Mouse (Mus musculus): ENCODE data around the gene Smad5.

DNA sequence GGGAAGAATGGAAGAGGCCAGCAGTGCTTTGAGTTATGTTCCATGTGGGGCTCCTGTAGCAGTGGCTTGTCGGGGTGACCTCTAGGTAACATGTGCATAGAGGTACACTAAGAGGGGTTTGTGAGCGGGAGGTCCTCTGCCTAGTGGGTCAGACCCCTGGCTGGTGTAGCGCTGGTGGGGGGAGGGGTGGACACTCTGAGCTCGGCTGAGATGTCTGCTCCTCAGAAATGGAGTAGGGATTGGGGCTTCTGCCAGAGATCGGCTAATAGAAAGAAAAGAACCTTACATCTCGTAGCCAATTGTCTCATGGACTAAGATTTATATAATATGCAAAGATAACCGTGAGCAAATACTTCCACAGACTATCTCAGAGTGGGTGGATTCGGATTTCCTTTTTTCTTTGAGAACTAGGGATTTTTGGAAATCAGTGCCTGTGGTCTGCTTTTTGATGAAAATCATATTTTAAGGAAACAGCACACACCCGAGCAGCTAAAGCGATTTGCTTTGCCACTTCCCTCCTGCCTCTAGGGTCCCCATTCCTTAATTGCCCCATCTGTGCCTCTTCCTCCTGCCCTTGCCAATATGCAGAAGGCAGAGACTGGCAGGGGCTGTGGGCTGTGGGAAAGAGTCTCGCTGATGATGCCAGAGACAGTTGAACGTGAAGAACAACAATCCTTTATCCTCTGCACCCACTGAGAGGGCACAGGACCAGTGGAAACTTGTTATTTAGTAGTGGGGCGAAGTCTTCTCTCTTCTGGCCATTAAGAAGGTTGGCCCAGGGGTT lies 59.8 kb downstream of the Smad5 start:
- TF ChIP-seq CTCF (IDR thresholded peaks at IDR 0.05; ENCODE audit: borderline replicate concordance, insufficient read depth, low read depth, low read length) (no peak), POLR2A (IDR thresholded peaks at IDR 0.05; ENCODE audit: borderline replicate concordance, insufficient read depth, low read length) (no peak)

Measured in cerebellum, adult 2 months (tissue).